22 mouse cellular contexts compared by ENCODE assay signal in the genomic region with DNA sequence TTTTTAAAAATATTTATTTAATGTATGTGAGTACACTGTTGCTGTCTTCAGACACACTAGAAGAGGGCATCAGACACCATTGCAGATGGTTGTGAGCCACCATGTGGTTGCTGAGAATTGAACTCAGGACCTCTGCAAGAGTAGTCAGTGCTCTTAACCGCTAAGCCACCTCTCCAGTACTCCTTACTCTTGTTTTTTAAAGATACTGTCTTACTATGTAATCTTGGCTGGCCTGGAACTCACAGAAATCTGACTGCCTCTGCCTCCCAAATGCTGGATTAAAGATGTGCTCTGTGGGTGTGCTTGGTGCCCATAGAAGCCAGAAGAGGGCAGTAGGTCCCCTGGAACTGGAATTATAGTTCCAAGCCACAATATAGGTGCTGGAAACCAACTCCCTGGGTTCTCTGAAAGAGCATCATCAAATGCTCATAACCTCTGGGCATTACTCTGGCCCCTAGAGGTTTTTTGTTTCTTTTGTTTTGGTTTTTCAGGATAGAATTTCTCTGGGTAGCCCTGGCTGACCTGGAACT. TPM values are rescaled to one million over a fixed set of nuclear protein-coding genes. Genes with fewer than 3 reads are reported as not detected.
A peak's percentile ranks its signal among the peaks of the same experiment; 100 is the strongest.
DNase-seq lines count a peak whose midpoint lies in the region; ATAC-seq and TF ChIP-seq lines count a peak whose summit lies in the region.
"Had no signal": no experiment of that assay in that cellular context is flagged by ENCODE, and none has a peak within 500 bp of the region (broad histone marks: within the 10 kb centered on the region; RNA-seq: fewer than 3 reads in every experiment).

No protein-coding gene starts in this region.

- peak; percentile 53 for TF ChIP-seq CTCF in intestine, postnatal 0 days (IDR thresholded peaks at IDR 0.05; ENCODE audit: low read depth)
- 0 out of 2 replicates have a peak, but pooled peaks have one; percentile 4 for TF ChIP-seq CTCF in E14TG2a.4 (conservative IDR thresholded peaks at IDR 0.05; ENCODE audit: low read length)

- no peak overlapping the region for H3K4me2 ChIP-seq in intestine, postnatal 0 days (replicated peaks; ENCODE audit: low read depth)
- no peak overlapping the region for H3K4me2 ChIP-seq in intestine, embryonic 15.5 days (replicated peaks)
- H3K4me2 ChIP-seq in midbrain, embryonic 11.5 days: no peak overlapping the region
- H3K4me2 ChIP-seq in midbrain, embryonic 16.5 days (ENCODE audit: low read length): no peak overlapping the region
- H3K4me2 ChIP-seq: embryonic facial prominence, embryonic 13.5 days; hindbrain, embryonic 14.5 days; liver, embryonic 13.5 days; midbrain, embryonic 12.5 days had no signal

- H3K27me3 ChIP-seq in intestine, postnatal 0 days (replicated peaks; ENCODE audit: control insufficient read depth, insufficient read depth, low read length): peaks cover 5% of the 10 kb centered on the region
- no peaks in the 10 kb centered on the region for H3K27me3 ChIP-seq in intestine, embryonic 15.5 days (replicated peaks)
- H3K27me3 ChIP-seq in midbrain, embryonic 11.5 days (ENCODE audit: control insufficient read depth, insufficient read depth, low read length): peaks cover 2% of the 10 kb centered on the region; the same call in 1 of the 2 replicates
- no peaks in the 10 kb centered on the region; the same call in 1 of the 2 replicates for H3K27me3 ChIP-seq in midbrain, embryonic 16.5 days (ENCODE audit: control insufficient read depth, insufficient read depth, low read depth, low read length)
- H3K27me3 ChIP-seq in E14TG2a.4 (ENCODE audit: insufficient read depth, low read length): peaks cover 21% of the 10 kb centered on the region
- H3K27me3 ChIP-seq: embryonic facial prominence, embryonic 13.5 days; Patski had no signal

- H3K9me3 ChIP-seq in intestine, postnatal 0 days (ENCODE audit: control insufficient read depth): no peaks in the 10 kb centered on the region
- no peaks in the 10 kb centered on the region for H3K9me3 ChIP-seq in intestine, embryonic 15.5 days
- no peaks in the 10 kb centered on the region for H3K9me3 ChIP-seq in midbrain, embryonic 11.5 days (ENCODE audit: control insufficient read depth, low read length)
- no peaks in the 10 kb centered on the region for H3K9me3 ChIP-seq in midbrain, embryonic 16.5 days (replicated peaks; ENCODE audit: control insufficient read depth, low read length, poor library complexity, severe bottlenecking)
- H3K9me3 ChIP-seq in E14TG2a.4 (ENCODE audit: low read length): no peaks in the 10 kb centered on the region
- H3K9me3 ChIP-seq: embryonic facial prominence, embryonic 13.5 days; liver, embryonic 13.5 days; midbrain, embryonic 12.5 days had no signal

- intact Hi-C loops in heart, postnatal 36 days (cut with DNase I): no loop called here

- peak; percentile 69 for DNase-seq in midbrain, embryonic 11.5 days (ENCODE audit: low spot score, missing footprints)
- DNase-seq in heart, postnatal 36 days: no peak
- DNase-seq in layer of hippocampus, postnatal 25 days (ENCODE audit: extremely low spot score in 1 of 2, low spot score in 1 of 2): no peak
- DNase-seq: cerebellum, adult 8-10 months; forebrain, postnatal 0 days; kidney, adult 18-20 months; kidney, postnatal 36 days; layer of hippocampus, postnatal 36 days; liver, embryonic 13.5 days; lung, postnatal 36 days; right cerebral cortex, adult 18-20 months; spleen, adult 18-20 months; thymus, adult 2 months had no signal

- H3K27ac ChIP-seq in intestine, postnatal 0 days (ENCODE audit: low read depth, low read length): no peak overlapping the region
- no peak overlapping the region for H3K27ac ChIP-seq in intestine, embryonic 15.5 days
- H3K27ac ChIP-seq in midbrain, embryonic 11.5 days (ENCODE audit: low read depth, low read length): no peak overlapping the region
- H3K27ac ChIP-seq in midbrain, embryonic 16.5 days (ENCODE audit: low read length): no peak overlapping the region
- H3K27ac ChIP-seq: embryonic facial prominence, embryonic 13.5 days; hindbrain, embryonic 14.5 days; liver, embryonic 13.5 days; midbrain, embryonic 12.5 days had no signal

- 92% methylated on average over 1 of the region's 1 CpGs for WGBS in intestine, postnatal 0 days
- WGBS in intestine, embryonic 15.5 days: 94% methylated on average over 1 of the region's 1 CpGs
- 83% methylated on average over 1 of the region's 1 CpGs for WGBS in midbrain, embryonic 11.5 days
- 78% methylated on average over 1 of the region's 1 CpGs for WGBS in midbrain, embryonic 16.5 days

- ATAC-seq in intestine, postnatal 0 days: no peak
- no peak for ATAC-seq in intestine, embryonic 15.5 days
- ATAC-seq in midbrain, embryonic 11.5 days (ENCODE audit: low FRiP score): no peak
- ATAC-seq in midbrain, embryonic 16.5 days: no peak
- 0 out of 2 replicates have a peak, but pooled peaks have one; percentile 45 for ATAC-seq in megakaryocyte-erythroid progenitor cell, adult 5-6 weeks (replicated peaks; ENCODE audit: low FRiP score, low TSS enrichment, poor library complexity, severe bottlenecking)
- ATAC-seq: forebrain, postnatal 0 days; Patski had no signal

- no peak overlapping the region for H3K4me3 ChIP-seq in intestine, postnatal 0 days (ENCODE audit: low read depth, low read length)
- no peak overlapping the region for H3K4me3 ChIP-seq in intestine, embryonic 15.5 days (replicated peaks)
- H3K4me3 ChIP-seq in midbrain, embryonic 11.5 days (ENCODE audit: low read depth, low read length): no peak overlapping the region
- no peak overlapping the region for H3K4me3 ChIP-seq in midbrain, embryonic 16.5 days (ENCODE audit: low read depth, low read length)
- H3K4me3 ChIP-seq in E14TG2a.4 (replicated peaks; ENCODE audit: low read length): no peak overlapping the region
- H3K4me3 ChIP-seq: embryonic facial prominence, embryonic 13.5 days; liver, embryonic 13.5 days; midbrain, embryonic 12.5 days had no signal

- no peak overlapping the region for H3K9ac ChIP-seq in intestine, postnatal 0 days (ENCODE audit: low read depth, low read length)
- no peak overlapping the region for H3K9ac ChIP-seq in intestine, embryonic 15.5 days
- no peak overlapping the region for H3K9ac ChIP-seq in midbrain, embryonic 11.5 days (ENCODE audit: low read length)
- no peak overlapping the region for H3K9ac ChIP-seq in midbrain, embryonic 16.5 days (ENCODE audit: low read depth, low read length)
- H3K9ac ChIP-seq: embryonic facial prominence, embryonic 13.5 days; forebrain, postnatal 0 days; hindbrain, embryonic 14.5 days; liver, embryonic 13.5 days; midbrain, embryonic 12.5 days had no signal

- peaks cover 30% of the 10 kb centered on the region for H3K36me3 ChIP-seq in intestine, postnatal 0 days (ENCODE audit: control insufficient read depth, insufficient read depth)
- peaks cover 18% of the 10 kb centered on the region for H3K36me3 ChIP-seq in intestine, embryonic 15.5 days
- H3K36me3 ChIP-seq in midbrain, embryonic 11.5 days (ENCODE audit: control insufficient read depth, insufficient read depth, low read length): peaks cover 8% of the 10 kb centered on the region; the same call in 1 of the 2 replicates
- H3K36me3 ChIP-seq in midbrain, embryonic 16.5 days (ENCODE audit: control insufficient read depth, insufficient read depth, low read length): peaks cover 26% of the 10 kb centered on the region
- peaks cover 31% of the 10 kb centered on the region for H3K36me3 ChIP-seq in E14TG2a.4 (ENCODE audit: insufficient read depth, low read length)

- no peaks in the 10 kb centered on the region for H3K4me1 ChIP-seq in intestine, postnatal 0 days (replicated peaks; ENCODE audit: control insufficient read depth, insufficient read depth, low read length)
- H3K4me1 ChIP-seq in intestine, embryonic 15.5 days (replicated peaks): 0 out of 2 replicates have a peak, but pooled peaks cover 5% of the 10 kb centered on the region
- H3K4me1 ChIP-seq in midbrain, embryonic 11.5 days (ENCODE audit: control insufficient read depth, insufficient read depth, low read length): no peaks in the 10 kb centered on the region
- no peaks in the 10 kb centered on the region for H3K4me1 ChIP-seq in midbrain, embryonic 16.5 days (ENCODE audit: control insufficient read depth, insufficient read depth, low read length)
- H3K4me1 ChIP-seq in E14TG2a.4 (replicated peaks; ENCODE audit: low read depth, low read length): peaks cover 16% of the 10 kb centered on the region
- H3K4me1 ChIP-seq: liver, embryonic 13.5 days; midbrain, embryonic 12.5 days had no signal

RNA-seq across cellular contexts. Expression of gene Phldb1, which starts 5.7 kb away (rescaled TPM):
- 6.2 and 6.9 TPM in 2 replicates for polyA plus RNA-seq in intestine, postnatal 0 days (2015; fragmentation: Nextera tagmentation; extraction: Ambion mirVana)
- polyA plus RNA-seq in intestine, embryonic 15.5 days (2015; fragmentation: Nextera tagmentation; extraction: Ambion mirVana): 17.6 and 18.9 TPM in 2 replicates
- 28.8 and 32.8 TPM in 2 replicates for polyA plus RNA-seq in midbrain, embryonic 11.5 days (2014; fragmentation: Nextera tagmentation; extraction: Ambion mirVana)
- 48.1 and 51.7 TPM in 2 replicates for polyA plus RNA-seq in midbrain, embryonic 16.5 days (2015; fragmentation: Nextera tagmentation; extraction: Ambion mirVana)
- 3.7 and 5.3 TPM in 2 replicates for total RNA-seq in megakaryocyte-erythroid progenitor cell, adult 5-6 weeks (2014; fragmentation: Nextera tagmentation)
- 1.6 and 14.1 TPM in 2 replicates for total RNA-seq in megakaryocyte-erythroid progenitor cell, adult 5-6 weeks (2017)
- 100 to 1,000 TPM; 110 to 140 TPM for total RNA-seq in heart, postnatal 36 days (2021)
- total RNA-seq in layer of hippocampus, postnatal 25 days (2021): 100 to 1,000 TPM in 1 of 2 experiments, 10 to 100 TPM in 1; 88.6 to 106 TPM

RNA-seq across cellular contexts. Expression of gene Arcn1, which starts 26.9 kb away (rescaled TPM):
- polyA plus RNA-seq in intestine, postnatal 0 days (2015; fragmentation: Nextera tagmentation; extraction: Ambion mirVana): 113 and 121 TPM in 2 replicates
- polyA plus RNA-seq in intestine, embryonic 15.5 days (2015; fragmentation: Nextera tagmentation; extraction: Ambion mirVana): 184 and 193 TPM in 2 replicates
- polyA plus RNA-seq in midbrain, embryonic 11.5 days (2014; fragmentation: Nextera tagmentation; extraction: Ambion mirVana): 191 and 213 TPM in 2 replicates
- polyA plus RNA-seq in midbrain, embryonic 16.5 days (2015; fragmentation: Nextera tagmentation; extraction: Ambion mirVana): 140 and 146 TPM in 2 replicates
- total RNA-seq in megakaryocyte-erythroid progenitor cell, adult 5-6 weeks (2014; fragmentation: Nextera tagmentation): 111 and 119 TPM in 2 replicates
- 177 and 182 TPM in 2 replicates for total RNA-seq in megakaryocyte-erythroid progenitor cell, adult 5-6 weeks (2017)
- total RNA-seq in heart, postnatal 36 days (2021): 10 to 100 TPM; 84.4 to 89.0 TPM
- 100 to 1,000 TPM in 1 of 2 experiments, 10 to 100 TPM in 1; 97.3 to 102 TPM for total RNA-seq in layer of hippocampus, postnatal 25 days (2021)

RNA-seq across cellular contexts. Expression of gene Ift46, which starts 27.0 kb away (rescaled TPM):
- polyA plus RNA-seq in intestine, postnatal 0 days (2015; fragmentation: Nextera tagmentation; extraction: Ambion mirVana): 52.8 and 56.9 TPM in 2 replicates
- polyA plus RNA-seq in intestine, embryonic 15.5 days (2015; fragmentation: Nextera tagmentation; extraction: Ambion mirVana): 79.8 and 82.8 TPM in 2 replicates
- 141 and 149 TPM in 2 replicates for polyA plus RNA-seq in midbrain, embryonic 11.5 days (2014; fragmentation: Nextera tagmentation; extraction: Ambion mirVana)
- polyA plus RNA-seq in midbrain, embryonic 16.5 days (2015; fragmentation: Nextera tagmentation; extraction: Ambion mirVana): 188 and 193 TPM in 2 replicates
- total RNA-seq in megakaryocyte-erythroid progenitor cell, adult 5-6 weeks (2014; fragmentation: Nextera tagmentation): 27.7 and 31.3 TPM in 2 replicates
- 24.1 and 28.7 TPM in 2 replicates for total RNA-seq in megakaryocyte-erythroid progenitor cell, adult 5-6 weeks (2017)
- 10 to 100 TPM; 27.2 to 41.2 TPM for total RNA-seq in heart, postnatal 36 days (2021)
- 10 to 100 TPM; 75.1 to 75.8 TPM for total RNA-seq in layer of hippocampus, postnatal 25 days (2021)

RNA-seq across cellular contexts. Expression of gene Tmem25, which starts 58.4 kb away (rescaled TPM):
- polyA plus RNA-seq in intestine, postnatal 0 days (2015; fragmentation: Nextera tagmentation; extraction: Ambion mirVana): 4.2 and 4.9 TPM in 2 replicates
- polyA plus RNA-seq in intestine, embryonic 15.5 days (2015; fragmentation: Nextera tagmentation; extraction: Ambion mirVana): 4.8 and 5.2 TPM in 2 replicates
- 2.1 and 2.7 TPM in 2 replicates for polyA plus RNA-seq in midbrain, embryonic 11.5 days (2014; fragmentation: Nextera tagmentation; extraction: Ambion mirVana)
- polyA plus RNA-seq in midbrain, embryonic 16.5 days (2015; fragmentation: Nextera tagmentation; extraction: Ambion mirVana): 16.0 and 19.8 TPM in 2 replicates
- total RNA-seq in megakaryocyte-erythroid progenitor cell, adult 5-6 weeks (2014; fragmentation: Nextera tagmentation): not detected in 2 replicates
- 0.28 TPM in 1 of 2 replicates, not detected in the other for total RNA-seq in megakaryocyte-erythroid progenitor cell, adult 5-6 weeks (2017)
- 10 to 100 TPM in 1 of 2 experiments, 1 to 10 TPM in 1; 9.6 to 10.9 TPM for total RNA-seq in heart, postnatal 36 days (2021)
- total RNA-seq in layer of hippocampus, postnatal 25 days (2021): 10 to 100 TPM; 44.3 to 55.8 TPM
